Mouse (Mus musculus) limb, embryonic 10.5 days (tissue): Measurements from ENCODE around the gene Psmc5. TPM values are rescaled to one million over a fixed set of nuclear protein-coding genes. Genes with fewer than 3 reads are reported as not detected.

ENCODE experiments used
- DNase-seq: peaks from one replicate; pipeline ENCODE4 v3.0.0-alpha.2; 2017; ENCODE audit warnings: low spot score
- H3K27ac ChIP-seq: fragments of 300-500 bp; sonication (generic); 2 replicates; pipeline ENCODE4 v1.5.1; 2016; ENCODE audit warnings: mild to moderate bottlenecking
- H3K27me3 ChIP-seq: fragments of 300-500 bp; sonication (generic); 2 replicates; pipeline ENCODE4 v1.6.1; 2016; ENCODE audit warnings: low read depth, mild to moderate bottlenecking; ENCODE audit not compliant: poor library complexity, severe bottlenecking
- H3K36me3 ChIP-seq: fragments of 300-500 bp; sonication (generic); 2 replicates; pipeline ENCODE4 v1.6.1; 2016; ENCODE audit warnings: mild to moderate bottlenecking, moderate library complexity
- H3K4me1 ChIP-seq: fragments of 300-500 bp; sonication (generic); 2 replicates; pipeline ENCODE4 v1.6.1; 2016
- H3K4me3 ChIP-seq: fragments of 300-500 bp; sonication (generic); 2 replicates; pipeline ENCODE4 v1.5.1; 2016; ENCODE audit warnings: mild to moderate bottlenecking, moderate library complexity
- H3K9me3 ChIP-seq: fragments of 300-500 bp; sonication (generic); replicated peaks from 2 replicates; pipeline ENCODE4 v1.6.1; 2016; ENCODE audit warnings: mild to moderate bottlenecking
- WGBS: fragments of 180-500 bp; shearing (Covaris S2); methylation state at CpG from one replicate; pipeline ENCODE4 v1.1.7; 2016; 5-methylcytosine and 5-hydroxymethylcytosine counted together
- polyA plus RNA-seq: library from polyadenylated mRNA; unstranded; fragments of >200 nt; fragmentation: Nextera tagmentation; extraction: Ambion mirVana; gene quantifications from 2 replicates; pipeline ENCODE4 v1.2.1, GENCODE M21; 2016

Psmc5 gene
- polyA plus RNA-seq, 1 experiment from 2014 or later, result 415 TPM

DNA sequence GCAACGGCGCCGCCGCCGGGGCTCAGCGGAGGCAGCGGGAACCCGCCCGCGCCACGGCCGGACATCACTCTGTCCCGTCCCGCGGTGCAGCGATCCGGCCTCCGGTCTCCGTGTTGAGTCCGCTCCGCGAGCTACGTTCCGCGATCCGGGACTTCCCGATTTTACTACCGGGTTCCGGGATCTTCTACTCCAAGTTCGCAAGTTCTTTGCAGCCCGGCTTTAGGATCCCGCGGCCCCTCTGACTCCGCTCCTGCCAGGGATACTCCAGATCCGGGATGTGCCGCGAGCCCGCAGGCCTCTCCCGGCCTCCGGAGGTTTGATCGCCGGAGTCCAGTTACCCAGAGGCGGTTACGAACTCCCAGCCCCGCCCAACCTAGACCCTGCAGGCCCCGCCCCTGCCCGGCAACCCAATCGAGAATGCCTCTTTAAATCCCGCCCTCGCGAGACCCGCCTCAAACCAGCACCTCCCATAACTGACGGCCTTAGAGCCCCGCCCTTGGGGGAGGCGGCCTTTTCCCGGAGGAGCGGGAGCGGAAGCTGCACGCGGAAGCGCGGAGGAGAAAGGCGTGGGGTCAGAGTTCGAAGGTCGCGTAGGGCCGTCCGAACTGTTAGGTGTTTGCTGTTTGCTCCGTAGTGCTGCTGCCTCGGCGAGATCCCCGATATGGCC is 16.8 kb downstream of the Psmc5 start, which contains the start of gene Smarcd2:
TSS of gene Smarcd2 (minus strand) at position 329 of the 667 bp plus-strand sequence.
- WGBS, result under 1% methylated on average over 72 of the region's 72 CpGs
- peak within 1 kb of the TSS; percentile 89 for H3K4me3 ChIP-seq
- H3K27ac ChIP-seq, result peak within 1 kb of the TSS; percentile 98
- peaks cover 70% of the 10 kb centered on the region for H3K4me1 ChIP-seq
- peaks cover 10% of the 10 kb centered on the region for H3K36me3 ChIP-seq
- DNase-seq, result peak; percentile 99
- H3K27me3 ChIP-seq, result no peaks in the 10 kb centered on the region
- H3K9me3 ChIP-seq, result no peaks in the 10 kb centered on the region

DNA sequence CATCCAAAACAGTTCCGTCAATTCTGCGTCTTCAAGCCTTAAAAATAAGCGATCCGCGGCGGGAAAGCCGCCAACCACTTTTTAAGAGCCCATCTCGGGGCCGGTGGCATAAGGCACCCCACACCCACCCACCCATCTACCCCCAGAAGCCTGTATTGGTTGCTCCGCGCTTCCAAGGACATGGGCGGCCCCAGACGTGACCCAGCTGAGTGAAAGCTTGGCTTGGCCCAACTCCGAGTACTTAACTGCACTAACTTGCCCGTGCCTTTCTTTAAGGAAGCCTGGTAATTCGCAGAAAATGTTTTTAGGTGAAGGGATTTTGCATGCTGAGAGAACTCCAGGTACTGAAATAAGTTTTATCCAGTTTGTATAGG is 17.3 kb downstream of the Psmc5 start:
- peaks cover 65% of the 10 kb centered on the region for H3K4me1 ChIP-seq
- H3K27ac ChIP-seq, result peak overlapping the region; percentile 98
- WGBS, result 17% methylated on average over 16 of the region's 16 CpGs
- peak overlapping the region; percentile 89 for H3K4me3 ChIP-seq
- DNase-seq, result no peak
- peaks cover 9% of the 10 kb centered on the region for H3K36me3 ChIP-seq
- no peaks in the 10 kb centered on the region for H3K27me3 ChIP-seq
- H3K9me3 ChIP-seq, result no peaks in the 10 kb centered on the region

GRCm38 (mm10) chr11:106273811-106274210 is 17.9 kb downstream of the Psmc5 start:
- no peak for DNase-seq
- Histone ChIP-seq H3K36me3 (peaks cover 9% of the 10 kb centered on the region), H3K9me3 (no peaks in the 10 kb centered on the region), H3K4me3 (peak overlapping the region; percentile 89; the same call in 1 of the 2 replicates), H3K4me1 (peaks cover 60% of the 10 kb centered on the region), H3K27me3 (no peaks in the 10 kb centered on the region), H3K27ac (peak overlapping the region; percentile 98; the same call in 1 of the 2 replicates)
- WGBS, result 94% methylated on average over 6 of the region's 6 CpGs

DNA sequence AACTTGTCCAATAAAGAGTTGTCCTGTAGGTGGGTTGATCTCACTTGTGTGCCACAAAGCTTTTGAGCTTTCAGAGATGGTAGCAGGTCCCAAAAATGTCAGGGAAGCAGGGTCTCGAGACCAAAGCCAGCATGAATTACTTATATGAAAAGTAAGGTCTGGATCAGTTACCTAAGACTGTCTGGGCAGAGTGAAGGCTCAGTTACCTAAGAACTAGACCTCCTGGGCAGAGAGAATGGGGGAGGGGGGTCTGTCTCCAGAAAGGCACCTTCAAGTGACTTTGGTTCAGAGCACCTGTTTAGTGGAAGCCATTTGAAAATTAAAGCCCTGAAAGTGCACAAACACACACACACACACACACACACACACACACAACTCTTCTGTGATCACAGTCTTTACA is 18.4 kb downstream of the Psmc5 start:
- Histone ChIP-seq H3K4me3 (peak overlapping the region; percentile 17; the same call in 1 of the 2 replicates), H3K4me1 (peaks cover 54% of the 10 kb centered on the region), H3K27me3 (no peaks in the 10 kb centered on the region), H3K36me3 (peaks cover 9% of the 10 kb centered on the region), H3K27ac (peak overlapping the region; percentile 73; the same call in 1 of the 2 replicates), H3K9me3 (no peaks in the 10 kb centered on the region)
- 87% methylated on average over 1 of the region's 1 CpGs for WGBS
- DNase-seq, result no peak

GRCm38 (mm10) chr11:106274971-106275411 is 19.0 kb downstream of the Psmc5 start:
- peak; percentile 63 for DNase-seq
- H3K9me3 ChIP-seq, result no peaks in the 10 kb centered on the region
- H3K4me1 ChIP-seq, result peaks cover 52% of the 10 kb centered on the region
- H3K27ac ChIP-seq, result peak overlapping the region; percentile 73
- peaks cover 9% of the 10 kb centered on the region for H3K36me3 ChIP-seq
- no peaks in the 10 kb centered on the region for H3K27me3 ChIP-seq
- 74% methylated on average over 7 of the region's 7 CpGs for WGBS
- peak overlapping the region; percentile 17 for H3K4me3 ChIP-seq

DNA sequence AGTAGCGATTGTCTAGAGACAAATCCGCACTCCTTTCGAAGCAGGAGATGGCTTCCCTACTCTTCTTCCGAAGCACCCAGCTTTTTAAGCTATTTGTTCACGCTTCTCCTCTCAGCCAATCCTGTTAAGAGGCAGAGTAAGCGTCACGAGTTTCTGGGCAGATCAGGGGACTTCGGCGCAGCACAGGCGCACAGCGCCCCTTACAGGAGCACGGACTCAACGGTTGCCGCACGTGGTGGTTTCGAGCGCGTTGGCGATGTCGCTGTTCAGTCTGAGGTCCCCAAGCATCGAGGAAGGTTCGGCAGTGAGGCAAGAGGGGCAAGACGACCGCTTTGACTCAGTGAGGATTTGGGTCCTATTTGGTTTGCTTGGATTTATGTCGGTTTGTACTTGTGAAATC is 20.5 kb downstream of the Psmc5 start, which contains the start of gene Tcam1:
TSS of gene Tcam1 (plus strand) at position 219 of the 400 bp plus-strand sequence.
- no peaks in the 10 kb centered on the region for H3K36me3 ChIP-seq
- H3K9me3 ChIP-seq, result no peaks in the 10 kb centered on the region
- DNase-seq, result peak; percentile 94
- no peaks in the 10 kb centered on the region for H3K27me3 ChIP-seq
- peak within 1 kb of the TSS; percentile 34 for H3K4me3 ChIP-seq
- peak within 1 kb of the TSS; percentile 73 for H3K27ac ChIP-seq
- peaks cover 37% of the 10 kb centered on the region for H3K4me1 ChIP-seq
- WGBS, result 10% methylated on average over 25 of the region's 25 CpGs

- Histone ChIP-seq H3K4me1 (no peaks in the 10 kb centered on the region), H3K4me3 (no peak overlapping the region), H3K27ac (no peak overlapping the region), H3K36me3 (no peaks in the 10 kb centered on the region), H3K27me3 (no peaks in the 10 kb centered on the region), H3K9me3 (no peaks in the 10 kb centered on the region)
- no peak for DNase-seq
- 90% methylated on average over 6 of the region's 6 CpGs for WGBS
Observed at GRCm38 (mm10) chr11:106282452-106282851, 26.5 kb downstream of the Psmc5 start.

- Histone ChIP-seq H3K27me3 (no peaks in the 10 kb centered on the region), H3K36me3 (no peaks in the 10 kb centered on the region), H3K9me3 (no peaks in the 10 kb centered on the region), H3K4me3 (no peak overlapping the region), H3K4me1 (no peaks in the 10 kb centered on the region), H3K27ac (no peak overlapping the region)
- WGBS, result 87% methylated on average over 4 of the region's 4 CpGs
- no peak for DNase-seq
Observed at GRCm38 (mm10) chr11:106283371-106283770, 27.4 kb downstream of the Psmc5 start.

DNA sequence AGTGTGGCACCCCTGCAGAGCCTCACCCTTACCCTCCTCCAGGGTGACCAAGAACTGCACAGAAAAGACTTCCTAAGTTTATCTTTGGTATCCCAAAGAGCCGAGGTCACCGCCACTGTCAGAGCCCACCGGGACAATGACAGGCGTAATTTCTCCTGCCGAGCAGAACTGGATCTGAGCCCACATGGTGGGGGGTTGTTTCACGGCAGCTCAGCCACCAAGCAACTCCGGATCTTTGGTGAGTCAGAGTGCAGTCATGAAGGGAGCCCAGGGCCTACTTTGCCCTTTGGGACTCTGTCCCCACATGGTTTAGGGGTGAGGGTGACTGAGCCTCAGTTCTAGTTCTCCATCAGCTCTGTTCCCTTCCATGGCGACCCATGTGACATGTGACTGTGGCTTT is 28.2 kb downstream of the Psmc5 start:
- DNase-seq, result no peak
- H3K36me3 ChIP-seq, result no peaks in the 10 kb centered on the region
- WGBS, result 83% methylated on average over 8 of the region's 8 CpGs
- H3K9me3 ChIP-seq, result no peaks in the 10 kb centered on the region
- no peaks in the 10 kb centered on the region for H3K27me3 ChIP-seq
- no peak overlapping the region for H3K27ac ChIP-seq
- H3K4me1 ChIP-seq, result no peaks in the 10 kb centered on the region
- no peak overlapping the region for H3K4me3 ChIP-seq

- Histone ChIP-seq H3K4me3 (no peak overlapping the region), H3K36me3 (no peaks in the 10 kb centered on the region), H3K4me1 (no peaks in the 10 kb centered on the region), H3K27me3 (no peaks in the 10 kb centered on the region), H3K9me3 (no peaks in the 10 kb centered on the region), H3K27ac (no peak overlapping the region)
- DNase-seq, result no peak
- WGBS, result 88% methylated on average over 7 of the region's 7 CpGs
Observed at GRCm38 (mm10) chr11:106286206-106286605, 30.3 kb downstream of the Psmc5 start.

- Histone ChIP-seq H3K27me3 (no peaks in the 10 kb centered on the region), H3K27ac (no peak overlapping the region), H3K9me3 (no peaks in the 10 kb centered on the region), H3K4me1 (no peaks in the 10 kb centered on the region), H3K36me3 (no peaks in the 10 kb centered on the region), H3K4me3 (no peak overlapping the region)
- DNase-seq, result no peak
- WGBS, result 84% methylated on average over 11 of the region's 11 CpGs
Observed at GRCm38 (mm10) chr11:106286987-106287386, 31.0 kb downstream of the Psmc5 start.

DNA sequence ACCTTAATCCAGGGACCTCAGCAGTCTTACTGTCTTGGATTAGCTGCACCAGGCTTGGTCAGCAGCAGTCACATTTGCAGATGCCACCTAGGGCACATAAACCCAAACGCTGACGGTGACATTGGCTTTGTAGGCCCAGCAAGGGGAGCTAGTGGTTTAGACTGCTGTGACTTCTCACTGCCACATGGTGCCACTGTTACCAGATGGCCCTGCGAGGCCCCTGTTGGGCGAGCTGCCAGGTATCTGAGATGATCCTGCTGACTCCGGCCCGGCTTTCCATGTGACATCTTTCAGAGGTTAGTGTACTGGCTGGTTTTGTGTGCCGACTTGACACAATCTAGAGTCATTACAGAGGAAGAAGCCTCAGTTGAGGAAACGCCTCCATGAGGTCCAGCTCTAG is 33.4 kb downstream of the Psmc5 start:
- Histone ChIP-seq H3K36me3 (no peaks in the 10 kb centered on the region), H3K27me3 (no peaks in the 10 kb centered on the region), H3K4me3 (no peak overlapping the region), H3K4me1 (no peaks in the 10 kb centered on the region), H3K27ac (no peak overlapping the region), H3K9me3 (no peaks in the 10 kb centered on the region)
- WGBS, result 72% methylated on average over 8 of the region's 8 CpGs
- DNase-seq, result no peak

DNA sequence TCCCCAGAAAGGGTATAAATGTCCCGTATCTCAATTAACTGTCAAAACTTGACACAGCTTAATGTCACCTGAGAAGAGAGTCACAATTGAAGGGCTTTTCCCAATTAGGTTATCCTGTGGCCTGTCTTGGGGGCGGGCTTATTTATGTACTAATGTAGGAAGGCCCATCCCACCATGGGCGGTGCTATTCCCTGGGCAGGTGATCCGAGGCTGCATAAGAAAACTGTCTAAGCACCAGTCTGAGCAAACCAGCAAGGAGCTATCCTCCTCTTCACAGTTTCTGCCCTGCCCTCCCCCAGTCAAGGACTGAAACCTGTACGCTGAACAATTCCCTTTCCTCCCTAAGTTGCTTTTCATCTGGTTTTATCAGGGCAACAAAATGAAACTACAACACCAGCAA is 34.4 kb downstream of the Psmc5 start:
- no peak for DNase-seq
- WGBS, result 87% methylated on average over 5 of the region's 5 CpGs
- H3K27ac ChIP-seq, result no peak overlapping the region
- H3K27me3 ChIP-seq, result no peaks in the 10 kb centered on the region
- no peaks in the 10 kb centered on the region for H3K36me3 ChIP-seq
- H3K9me3 ChIP-seq, result no peaks in the 10 kb centered on the region
- H3K4me3 ChIP-seq, result no peak overlapping the region
- no peaks in the 10 kb centered on the region for H3K4me1 ChIP-seq
